14 mouse cellular contexts compared by ENCODE assay signal in genomic region chr14:20298131-20298530, GRCm38 (mm10). TPM values are rescaled to one million over a fixed set of nuclear protein-coding genes. Genes with fewer than 3 reads are reported as not detected.
DNase-seq lines count a peak whose midpoint lies in the region; TF ChIP-seq lines count a peak whose summit lies in the region.
"Had no signal": no experiment of that assay in that cellular context is flagged by ENCODE, and none has a peak within 500 bp of the region (broad histone marks: within the 10 kb centered on the region; RNA-seq: fewer than 3 reads in every experiment).

No protein-coding gene starts in this region.

- peak overlapping the region; percentile 0; the same call in 1 of the 2 replicates for H3K4me3 ChIP-seq in gastrocnemius, adult 2 months
- H3K4me3 ChIP-seq: midbrain, embryonic 13.5 days had no signal

- H3K27ac ChIP-seq in gastrocnemius, adult 2 months: peak overlapping the region; percentile 81
- H3K27ac ChIP-seq: midbrain, embryonic 13.5 days had no signal

- TF ChIP-seq CTCF in gastrocnemius, adult 2 months (IDR thresholded peaks at IDR 0.05): no peak

- intact Hi-C loops in gastrocnemius, adult 2 months (cut with DNase I): no loop called here

- DNase-seq in gastrocnemius, adult 2 months: no peak
- no peak for DNase-seq in gastrocnemius, postnatal 25 days
- peak; percentile 33 for DNase-seq in urinary bladder, postnatal 14 days (ENCODE audit: low spot score)
- DNase-seq in urinary bladder, adult 2 months (ENCODE audit: low spot score): no peak
- peak; percentile 88 for DNase-seq in fibroblast of lung, adult 2 months (ENCODE audit: low read depth)
- DNase-seq in thymus, postnatal 0 days (ENCODE audit: low spot score): no peak
- DNase-seq in ovary, postnatal 36 days (ENCODE audit: low spot score): no peak
- DNase-seq in cerebellum, postnatal 10 days: no peak
- DNase-seq: kidney, adult 11 months; thymus, postnatal 36 days had no signal

RNA-seq across cellular contexts. Expression of gene Nudt13, which starts 3.6 kb away (rescaled TPM):
- 10 to 100 TPM; 26.9 to 32.3 TPM for total RNA-seq in gastrocnemius, adult 2 months (2021)
- 10 to 100 TPM; 32.5 to 33.7 TPM for total RNA-seq in gastrocnemius, postnatal 25 days (2021)
- 39.0 and 48.2 TPM in 2 replicates for polyA plus RNA-seq in urinary bladder, adult 2 months (2012; rRNA removed)
- polyA plus RNA-seq in thymus, postnatal 0 days (2015; fragmentation: Nextera tagmentation; extraction: Ambion mirVana): 11.0 and 17.4 TPM in 2 replicates

RNA-seq across cellular contexts. Expression of gene Kcnk16, which starts 29.1 kb away (rescaled TPM):
- not detected for total RNA-seq in gastrocnemius, adult 2 months (2021)
- not detected for total RNA-seq in gastrocnemius, postnatal 25 days (2021)
- 0.14 TPM in 1 of 2 replicates, not detected in the other for polyA plus RNA-seq in urinary bladder, adult 2 months (2012; rRNA removed)
- polyA plus RNA-seq in thymus, postnatal 0 days (2015; fragmentation: Nextera tagmentation; extraction: Ambion mirVana): 0.15 and 0.34 TPM in 2 replicates
- total RNA-seq: left cerebral cortex, postnatal 36 days; neutrophil, adult 5-6 weeks had no signal
- polyA plus RNA-seq: hindbrain, embryonic 11.5 days had no signal

RNA-seq across cellular contexts. Expression of gene Ecd, which starts 49.8 kb away (rescaled TPM):
- total RNA-seq in gastrocnemius, adult 2 months (2021): 10 to 100 TPM; 32.7 to 38.9 TPM
- total RNA-seq in gastrocnemius, postnatal 25 days (2021): 10 to 100 TPM; 27.0 to 28.3 TPM
- 24.8 and 25.6 TPM in 2 replicates for polyA plus RNA-seq in urinary bladder, adult 2 months (2012; rRNA removed)
- polyA plus RNA-seq in thymus, postnatal 0 days (2015; fragmentation: Nextera tagmentation; extraction: Ambion mirVana): 42.5 and 43.2 TPM in 2 replicates

RNA-seq across cellular contexts. Expression of gene Fam149b, which starts 49.8 kb away (rescaled TPM):
- 10 to 100 TPM; 18.2 to 22.7 TPM for total RNA-seq in gastrocnemius, adult 2 months (2021)
- 10 to 100 TPM; 19.7 to 20.8 TPM for total RNA-seq in gastrocnemius, postnatal 25 days (2021)
- polyA plus RNA-seq in urinary bladder, adult 2 months (2012; rRNA removed): 41.3 and 43.4 TPM in 2 replicates
- 25.2 and 28.0 TPM in 2 replicates for polyA plus RNA-seq in thymus, postnatal 0 days (2015; fragmentation: Nextera tagmentation; extraction: Ambion mirVana)

Comparison
In these comparisons a context has a peak if more than half of its experiments do, and no peak if none do; other contexts are left out.
1. DNase-seq: peak in urinary bladder, postnatal 14 days (single experiment) and fibroblast of lung, adult 2 months (single experiment); none in gastrocnemius, adult 2 months (single experiment), gastrocnemius, postnatal 25 days (single experiment), urinary bladder, adult 2 months (single experiment), thymus, postnatal 0 days (single experiment), ovary, postnatal 36 days (single experiment) and cerebellum, postnatal 10 days (0 of 2).